8 mouse cellular contexts compared by ENCODE assay signal in the genomic region with DNA sequence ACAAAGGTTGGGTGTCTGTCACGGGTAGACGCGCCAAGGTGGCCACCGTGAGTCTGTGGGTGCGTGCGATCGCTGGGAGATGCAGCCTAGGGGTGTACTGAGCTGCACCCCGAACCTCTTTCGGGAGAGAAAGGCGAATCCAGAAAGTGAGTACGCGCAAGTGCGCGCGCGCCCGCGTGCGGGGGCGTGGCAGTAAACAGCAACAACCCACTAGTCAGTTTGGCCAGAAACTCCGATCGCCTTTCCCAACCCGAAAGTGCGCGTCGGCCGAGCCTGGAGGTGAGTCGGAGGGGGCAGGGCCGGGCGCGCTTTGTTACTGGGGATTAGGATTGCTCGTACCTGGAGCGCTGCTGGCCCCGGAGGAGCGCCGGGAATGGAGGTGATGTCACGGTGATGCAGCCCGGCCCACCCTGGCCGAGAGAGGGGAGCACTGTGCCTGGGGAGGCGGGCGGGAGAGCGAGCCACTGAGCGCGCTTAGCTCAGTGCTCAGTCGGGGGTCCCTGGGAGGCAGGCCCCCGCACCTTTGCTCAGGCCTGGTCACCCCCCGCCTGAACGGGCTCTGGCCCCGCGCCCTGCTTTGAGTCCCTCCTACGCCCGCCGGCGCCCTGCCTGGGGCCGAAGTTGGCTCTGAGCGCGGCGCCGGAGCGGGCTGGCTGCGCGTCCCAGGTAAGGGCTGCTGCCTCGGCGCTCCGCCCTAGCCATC. TPM values are rescaled to one million over a fixed set of nuclear protein-coding genes. Genes with fewer than 3 reads are reported as not detected.
DNase-seq lines count a peak whose midpoint lies in the region; ATAC-seq and TF ChIP-seq lines count a peak whose summit lies in the region.

No protein-coding gene starts in this region.

- H3K4me3 ChIP-seq in forebrain, embryonic 16.5 days (replicated peaks; ENCODE audit: low read length) = peak overlapping the region; percentile 65
- H3K4me3 ChIP-seq in small intestine, adult 2 months (ENCODE audit: low read depth, low read length) = peak overlapping the region; percentile 72

- intact Hi-C loops in heart, postnatal 36 days (cut with DNase I) = loop anchor here (2.0 kb wide), 1 partner anchor 15 kb away; no protein-coding TSS in a partner anchor

- peak; percentile 87 for DNase-seq in ZHBTc4 (ENCODE audit: low read depth, low spot score)
- DNase-seq in cerebellum, adult 18-20 months = peak; percentile 92 to 93
- peak; percentile 69 to 71 for DNase-seq in heart, postnatal 36 days
- DNase-seq in layer of hippocampus, postnatal 14 days (ENCODE audit: low spot score in 2 of 2) = peak; percentile 43 to 48
- DNase-seq in thymus, postnatal 0 days (ENCODE audit: low spot score) = no peak

- ATAC-seq in forebrain, embryonic 16.5 days = peak; percentile 64
- ATAC-seq in megakaryocyte, adult 5-6 weeks (ENCODE audit: poor library complexity, severe bottlenecking) = peak; percentile 16; the same call in 1 of the 2 replicates

- H3K9me3 ChIP-seq in forebrain, embryonic 16.5 days (ENCODE audit: control insufficient read depth, low read length) = no peaks in the 10 kb centered on the region

- under 1% methylated on average over 65 of the region's 65 CpGs for WGBS in forebrain, embryonic 16.5 days
- under 1% methylated on average over 65 of the region's 65 CpGs for WGBS in small intestine, adult 2 months

- peak overlapping the region; percentile 94 for H3K4me2 ChIP-seq in forebrain, embryonic 16.5 days (ENCODE audit: low read length)

- no peak overlapping the region for H3K27ac ChIP-seq in forebrain, embryonic 16.5 days (ENCODE audit: low read length)
- no peak overlapping the region for H3K27ac ChIP-seq in small intestine, adult 2 months (ENCODE audit: insufficient read depth, low read depth, low read length)

- H3K9ac ChIP-seq in forebrain, embryonic 16.5 days (replicated peaks; ENCODE audit: low read depth, low read length) = peak overlapping the region; percentile 57

- H3K4me1 ChIP-seq in forebrain, embryonic 16.5 days (replicated peaks; ENCODE audit: control insufficient read depth, insufficient read depth, low read length) = peaks cover 22% of the 10 kb centered on the region
- peaks cover 2% of the 10 kb centered on the region; the same call in 1 of the 2 replicates for H3K4me1 ChIP-seq in small intestine, adult 2 months (ENCODE audit: control insufficient read depth, insufficient read depth, insufficient read length, low read length)

- no peaks in the 10 kb centered on the region for H3K36me3 ChIP-seq in forebrain, embryonic 16.5 days (ENCODE audit: control insufficient read depth, insufficient read depth)
- H3K36me3 ChIP-seq in small intestine, adult 2 months (ENCODE audit: control insufficient read depth, insufficient read depth, low read length) = no peaks in the 10 kb centered on the region

- no peak for TF ChIP-seq POLR2A in small intestine, adult 2 months (IDR thresholded peaks at IDR 0.05; ENCODE audit: low read depth, low read length)

- peaks cover 40% of the 10 kb centered on the region for H3K27me3 ChIP-seq in forebrain, embryonic 16.5 days (replicated peaks; ENCODE audit: control insufficient read depth, insufficient read depth, low read length)
- H3K27me3 ChIP-seq in small intestine, adult 2 months (ENCODE audit: control insufficient read depth, insufficient read depth, low read length) = peaks cover 16% of the 10 kb centered on the region

- TF ChIP-seq CTCF in small intestine, adult 2 months (IDR thresholded peaks at IDR 0.05; ENCODE audit: extremely low read depth, insufficient read length, insufficient replicate concordance, low read depth, low read length) = no peak

RNA-seq across cellular contexts. Expression of a gene that starts 0.8 kb away (rescaled TPM):
- polyA plus RNA-seq in forebrain, embryonic 16.5 days (2015; fragmentation: Nextera tagmentation; extraction: Ambion mirVana) = 6.1 and 7.0 TPM in 2 replicates
- 10 to 100 TPM; 10.2 to 11.2 TPM for total RNA-seq in heart, postnatal 36 days (2021)
- 1 to 10 TPM; 4.7 to 6.0 TPM for total RNA-seq in layer of hippocampus, postnatal 14 days (2021)
- total RNA-seq in megakaryocyte, adult 5-6 weeks (2015) = 0.04 and 0.32 TPM in 2 replicates
- total RNA-seq in megakaryocyte, adult 5-6 weeks (2017) = 0.37 and 0.89 TPM in 2 replicates
- polyA plus RNA-seq in small intestine, adult 2 months (2012; rRNA removed) = 4.4 TPM in 2 replicates
- 5.0 and 5.3 TPM in 2 replicates for polyA plus RNA-seq in thymus, postnatal 0 days (2015; fragmentation: Nextera tagmentation; extraction: Ambion mirVana)

RNA-seq across cellular contexts. Expression of a gene that starts 38.1 kb away (rescaled TPM):
- polyA plus RNA-seq in forebrain, embryonic 16.5 days (2015; fragmentation: Nextera tagmentation; extraction: Ambion mirVana) = 0.94 and 0.95 TPM in 2 replicates
- 1 to 10 TPM; 1.6 to 1.8 TPM for total RNA-seq in heart, postnatal 36 days (2021)
- total RNA-seq in layer of hippocampus, postnatal 14 days (2021) = 1 to 10 TPM in 1 of 2 experiments, under 1 TPM in 1; 0.19 to 1.1 TPM
- 38.1 and 38.5 TPM in 2 replicates for total RNA-seq in megakaryocyte, adult 5-6 weeks (2015)
- total RNA-seq in megakaryocyte, adult 5-6 weeks (2017) = 71.1 and 83.8 TPM in 2 replicates
- 0.76 and 0.91 TPM in 2 replicates for polyA plus RNA-seq in small intestine, adult 2 months (2012; rRNA removed)
- polyA plus RNA-seq in thymus, postnatal 0 days (2015; fragmentation: Nextera tagmentation; extraction: Ambion mirVana) = 5.0 and 6.8 TPM in 2 replicates

RNA-seq across cellular contexts. Expression of a gene that starts 53.0 kb away (rescaled TPM):
- not detected in 2 replicates for polyA plus RNA-seq in forebrain, embryonic 16.5 days (2015; fragmentation: Nextera tagmentation; extraction: Ambion mirVana)
- total RNA-seq in heart, postnatal 36 days (2021) = not detected
- total RNA-seq in layer of hippocampus, postnatal 14 days (2021) = not detected
- not detected in 2 replicates for total RNA-seq in megakaryocyte, adult 5-6 weeks (2015)
- not detected in 2 replicates for total RNA-seq in megakaryocyte, adult 5-6 weeks (2017)
- polyA plus RNA-seq in small intestine, adult 2 months (2012; rRNA removed) = 0.10 TPM in 1 of 2 replicates, not detected in the other
- polyA plus RNA-seq in thymus, postnatal 0 days (2015; fragmentation: Nextera tagmentation; extraction: Ambion mirVana) = not detected in 2 replicates

RNA-seq across cellular contexts. Expression of a gene that starts 56.0 kb away (rescaled TPM):
- 18.5 and 19.4 TPM in 2 replicates for polyA plus RNA-seq in forebrain, embryonic 16.5 days (2015; fragmentation: Nextera tagmentation; extraction: Ambion mirVana)
- not detected for total RNA-seq in heart, postnatal 36 days (2021)
- 10 to 100 TPM; 31.5 to 34.9 TPM for total RNA-seq in layer of hippocampus, postnatal 14 days (2021)
- not detected in 2 replicates for total RNA-seq in megakaryocyte, adult 5-6 weeks (2015)
- total RNA-seq in megakaryocyte, adult 5-6 weeks (2017) = not detected in 2 replicates
- polyA plus RNA-seq in small intestine, adult 2 months (2012; rRNA removed) = 0.44 and 0.52 TPM in 2 replicates
- polyA plus RNA-seq in thymus, postnatal 0 days (2015; fragmentation: Nextera tagmentation; extraction: Ambion mirVana) = 0.14 TPM in 1 of 2 replicates, not detected in the other

Comparison
In these comparisons a context has a peak if more than half of its experiments do, and no peak if none do; other contexts are left out.
1. RNA of a gene that starts 38.1 kb away (total RNA-seq): 38.1 to 83.8 TPM in megakaryocyte, adult 5-6 weeks; 1.6 to 1.8 TPM in heart, postnatal 36 days and 0.19 to 1.1 TPM in layer of hippocampus, postnatal 14 days; every median in the first group is over 10 times any median in the second.